Mouse (Mus musculus): ENCODE data around the gene Inpp5e. TPM values are rescaled to one million over a fixed set of nuclear protein-coding genes. Genes with fewer than 3 reads are reported as not detected.

Inpp5e gene
- total and polyA plus RNA-seq, 2 experiments, result 2.4 to 8.7 TPM

GRCm38 (mm10) chr2:26358667-26359320 lies 50.2 kb downstream of the Inpp5e start:
- Histone ChIP-seq H3K36me3 (ENCODE audit: control insufficient read depth, insufficient read depth, low read length) (no peaks in the 10 kb centered on the region), H3K79me2 (ENCODE audit: control insufficient read depth, insufficient read depth, low read length) (no peaks in the 10 kb centered on the region), H3K27ac (replicated peaks; ENCODE audit: insufficient read depth, low read depth, low read length) (no peak overlapping the region), H3K4me3 (ENCODE audit: insufficient read depth, low read depth, low read length) (no peak overlapping the region), H3K27me3 (ENCODE audit: control insufficient read depth, insufficient read depth, low read length) (no peaks in the 10 kb centered on the region), H3K9ac (ENCODE audit: low read depth, low read length) (no peak overlapping the region), H3K4me1 (ENCODE audit: control insufficient read depth, insufficient read depth, low read length) (no peaks in the 10 kb centered on the region)
- TF ChIP-seq CTCF (IDR thresholded peaks at IDR 0.05; ENCODE audit: low read depth, low read length) (no peak), POLR2A (IDR thresholded peaks at IDR 0.05; ENCODE audit: extremely low read depth, insufficient read depth, low read length) (no peak)
- no peak for DNase-seq (ENCODE audit: extremely low read depth, low read depth, low spot score)
- 86% methylated on average over 13 of the region's 13 CpGs for WGBS

- TF ChIP-seq POLR2A (IDR thresholded peaks at IDR 0.05; ENCODE audit: extremely low read depth, insufficient read depth, low read length) (no peak), CTCF (IDR thresholded peaks at IDR 0.05; ENCODE audit: low read depth, low read length) (no peak)
- peaks cover 1% of the 10 kb centered on the region; the same call in 1 of the 2 replicates for H3K79me2 ChIP-seq (ENCODE audit: control insufficient read depth, insufficient read depth, low read length)
- DNase-seq (ENCODE audit: extremely low read depth, low read depth, low spot score), result no peak
Measured at GRCm38 (mm10) chr2:26357484-26357883, 51.5 kb downstream of the Inpp5e start.

GRCm38 (mm10) chr2:26356678-26357077 lies 52.3 kb downstream of the Inpp5e start:
- TF ChIP-seq CTCF (IDR thresholded peaks at IDR 0.05; ENCODE audit: low read depth, low read length) (no peak), POLR2A (IDR thresholded peaks at IDR 0.05; ENCODE audit: extremely low read depth, insufficient read depth, low read length) (no peak)
- no peak for DNase-seq (ENCODE audit: extremely low read depth, low read depth, low spot score)
- Histone ChIP-seq H3K27ac (replicated peaks; ENCODE audit: insufficient read depth, low read depth, low read length) (no peak overlapping the region), H3K27me3 (ENCODE audit: control insufficient read depth, insufficient read depth, low read length) (no peaks in the 10 kb centered on the region), H3K79me2 (ENCODE audit: control insufficient read depth, insufficient read depth, low read length) (peaks cover 4% of the 10 kb centered on the region; the same call in 1 of the 2 replicates), H3K4me3 (ENCODE audit: insufficient read depth, low read depth, low read length) (no peak overlapping the region), H3K9ac (ENCODE audit: low read depth, low read length) (no peak overlapping the region), H3K4me1 (ENCODE audit: control insufficient read depth, insufficient read depth, low read length) (peaks cover 6% of the 10 kb centered on the region; the same call in 1 of the 2 replicates), H3K36me3 (ENCODE audit: control insufficient read depth, insufficient read depth, low read length) (no peaks in the 10 kb centered on the region)
- 79% methylated on average over 7 of the region's 7 CpGs for WGBS

More at GRCm38 (mm10) chr2:26357484-26357883, 51.5 kb downstream of the Inpp5e start:
- Histone ChIP-seq H3K36me3 (ENCODE audit: control insufficient read depth, insufficient read depth, low read length) (no peaks in the 10 kb centered on the region), H3K27ac (replicated peaks; ENCODE audit: insufficient read depth, low read depth, low read length) (no peak overlapping the region), H3K9ac (ENCODE audit: low read depth, low read length) (no peak overlapping the region), H3K27me3 (ENCODE audit: control insufficient read depth, insufficient read depth, low read length) (no peaks in the 10 kb centered on the region), H3K4me3 (ENCODE audit: insufficient read depth, low read depth, low read length) (no peak overlapping the region), H3K4me1 (ENCODE audit: control insufficient read depth, insufficient read depth, low read length) (peaks cover 5% of the 10 kb centered on the region; the same call in 1 of the 2 replicates)
- WGBS, result 71% methylated on average over 15 of the region's 15 CpGs

DNA sequence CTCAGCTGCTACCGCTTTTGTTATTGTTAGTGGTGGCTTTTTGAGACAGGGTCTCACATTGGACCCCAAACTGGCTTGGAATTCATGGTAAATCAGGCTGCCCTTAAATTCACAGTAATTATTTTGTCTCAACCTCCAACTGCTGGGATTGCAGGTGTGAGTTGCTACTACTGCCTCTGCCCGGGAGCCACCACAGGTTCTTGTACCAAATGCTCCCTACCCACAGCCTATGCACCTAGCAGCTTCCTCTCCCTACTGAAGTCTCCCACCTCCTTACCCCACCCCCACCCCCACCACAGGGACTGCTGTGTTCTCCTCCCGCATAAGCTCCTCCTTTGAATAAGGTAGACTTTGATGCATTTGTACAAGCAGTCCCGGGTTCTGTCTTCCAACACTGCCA lies 52.8 kb downstream of the Inpp5e start:
- Histone ChIP-seq H3K79me2 (ENCODE audit: control insufficient read depth, insufficient read depth, low read length) (peaks cover 4% of the 10 kb centered on the region; the same call in 1 of the 2 replicates), H3K4me1 (ENCODE audit: control insufficient read depth, insufficient read depth, low read length) (peaks cover 7% of the 10 kb centered on the region), H3K4me3 (ENCODE audit: insufficient read depth, low read depth, low read length) (no peak overlapping the region), H3K9ac (ENCODE audit: low read depth, low read length) (no peak overlapping the region), H3K36me3 (ENCODE audit: control insufficient read depth, insufficient read depth, low read length) (no peaks in the 10 kb centered on the region), H3K27me3 (ENCODE audit: control insufficient read depth, insufficient read depth, low read length) (no peaks in the 10 kb centered on the region), H3K27ac (replicated peaks; ENCODE audit: insufficient read depth, low read depth, low read length) (no peak overlapping the region)
- WGBS, result 97% methylated on average over 4 of the region's 4 CpGs
- TF ChIP-seq CTCF (IDR thresholded peaks at IDR 0.05; ENCODE audit: low read depth, low read length) (no peak), POLR2A (IDR thresholded peaks at IDR 0.05; ENCODE audit: extremely low read depth, insufficient read depth, low read length) (no peak)
- no peak for DNase-seq (ENCODE audit: extremely low read depth, low read depth, low spot score)

DNA sequence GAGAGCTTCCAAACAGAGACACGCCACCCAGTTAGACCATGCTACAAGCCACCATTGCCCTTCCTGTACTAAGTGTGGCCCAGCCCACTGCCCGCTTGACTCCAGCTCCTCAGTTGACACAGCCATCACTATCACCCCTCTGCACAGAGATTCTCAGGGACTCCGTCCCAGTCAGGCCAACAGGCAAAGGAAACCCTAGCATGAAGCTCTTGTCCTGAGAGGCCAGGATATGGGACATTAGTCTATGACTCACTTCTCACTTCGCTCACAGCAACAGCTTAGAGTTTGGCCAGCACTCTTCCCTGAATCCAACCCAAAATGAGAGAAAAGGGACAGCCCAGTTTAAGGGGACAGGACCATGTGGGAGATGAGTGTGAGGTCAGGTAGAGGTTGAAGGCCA lies 54.6 kb downstream of the Inpp5e start:
- DNase-seq (ENCODE audit: extremely low read depth, low read depth, low spot score), result no peak
- no peak for TF ChIP-seq CTCF (IDR thresholded peaks at IDR 0.05; ENCODE audit: low read depth, low read length)
- no peak for TF ChIP-seq POLR2A (IDR thresholded peaks at IDR 0.05; ENCODE audit: extremely low read depth, insufficient read depth, low read length)
- Histone ChIP-seq H3K27ac (replicated peaks; ENCODE audit: insufficient read depth, low read depth, low read length) (no peak overlapping the region), H3K4me3 (ENCODE audit: insufficient read depth, low read depth, low read length) (no peak overlapping the region), H3K9ac (ENCODE audit: low read depth, low read length) (no peak overlapping the region), H3K79me2 (ENCODE audit: control insufficient read depth, insufficient read depth, low read length) (peaks cover 4% of the 10 kb centered on the region; the same call in 1 of the 2 replicates), H3K36me3 (ENCODE audit: control insufficient read depth, insufficient read depth, low read length) (no peaks in the 10 kb centered on the region), H3K4me1 (ENCODE audit: control insufficient read depth, insufficient read depth, low read length) (peaks cover 12% of the 10 kb centered on the region), H3K27me3 (ENCODE audit: control insufficient read depth, insufficient read depth, low read length) (no peaks in the 10 kb centered on the region)
- WGBS, result 94% methylated on average over 4 of the region's 4 CpGs
